Mouse (Mus musculus) testis, adult 2 months (tissue): Measurements from ENCODE around the gene Rab40c. TPM values are rescaled to one million over a fixed set of nuclear protein-coding genes. Genes with fewer than 3 reads are reported as not detected.

Experiments
- H3K27ac ChIP-seq: fragments of 200-500 bp; 2 replicates; pipeline ENCODE4 v1.5.1; 2012; ENCODE audit warnings: low read depth, low read length; ENCODE audit not compliant: control insufficient read depth, insufficient read depth
- H3K27me3 ChIP-seq: fragments of 200-500 bp; 2 replicates; pipeline ENCODE4 v1.6.1; 2012; ENCODE audit warnings: mild to moderate bottlenecking, low read length, moderate library complexity; ENCODE audit not compliant: control insufficient read depth, insufficient read depth
- H3K36me3 ChIP-seq: fragments of 200-500 bp; 2 replicates; pipeline ENCODE4 v1.6.1; 2012; ENCODE audit warnings: mild to moderate bottlenecking, low read length; ENCODE audit not compliant: control insufficient read depth, insufficient read depth
- H3K4me1 ChIP-seq: fragments of 200-500 bp; 2 replicates; pipeline ENCODE4 v1.6.1; 2012; ENCODE audit warnings: low read length; ENCODE audit not compliant: control insufficient read depth, insufficient read depth
- H3K4me3 ChIP-seq: fragments of 200-500 bp; 2 replicates; pipeline ENCODE4 v1.5.1; 2012; ENCODE audit warnings: low read depth, mild to moderate bottlenecking, low read length, moderate library complexity, mixed read lengths; ENCODE audit not compliant: control insufficient read depth
- CTCF ChIP-seq: fragments of 200-500 bp; IDR thresholded peaks from 2 replicates; pipeline ENCODE4 v1.5.1; 2012; ENCODE audit warnings: low read depth, mild to moderate bottlenecking, inconsistent platforms, low read length, moderate library complexity; ENCODE audit not compliant: control insufficient read depth, insufficient read depth, insufficient replicate concordance
- POLR2A ChIP-seq: fragments of 200-500 bp; IDR thresholded peaks from 2 replicates; pipeline ENCODE4 v1.6.1; 2012; ENCODE audit warnings: low read depth, mild to moderate bottlenecking, inconsistent platforms, low read length, moderate library complexity; ENCODE audit not compliant: control insufficient read depth
- polyA plus RNA-seq: library from polyadenylated mRNA; depleted of rRNA; stranded (reverse); fragments of >200 nt; gene quantifications from 2 replicates; pipeline ENCODE4 v1.2.3, GENCODE M21; 2012

The Rab40c gene
- polyA plus RNA-seq, 1 experiment, result 31.9 TPM

- TF ChIP-seq CTCF (no peak), POLR2A (no peak)
- H3K27ac ChIP-seq, result no peak overlapping the region
- H3K36me3 ChIP-seq, result no peaks in the 10 kb centered on the region
- H3K27me3 ChIP-seq, result no peaks in the 10 kb centered on the region
- H3K4me1 ChIP-seq, result peaks cover 17% of the 10 kb centered on the region
- no peak overlapping the region for H3K4me3 ChIP-seq
Observed at GRCm38 (mm10) chr17:25869498-25869897, 50.0 kb downstream of the Rab40c start.

GRCm38 (mm10) chr17:25868601-25869191, 50.8 kb downstream of the Rab40c start, which contains the start of gene Mcrip2:
Mcrip2 (minus strand) TSS chr17:25868764.
- peak within 1 kb of the TSS; percentile 73 for H3K27ac ChIP-seq
- H3K36me3 ChIP-seq, result no peaks in the 10 kb centered on the region
- no peaks in the 10 kb centered on the region for H3K27me3 ChIP-seq
- TF ChIP-seq CTCF, result no peak
- TF ChIP-seq POLR2A, result peak; percentile 43; the same call in 1 of the 2 replicates
- H3K4me3 ChIP-seq, result peak within 1 kb of the TSS; percentile 80
- peaks cover 12% of the 10 kb centered on the region for H3K4me1 ChIP-seq

- Histone ChIP-seq H3K4me3 (peak overlapping the region; percentile 80), H3K27ac (peak overlapping the region; percentile 73), H3K4me1 (peaks cover 9% of the 10 kb centered on the region), H3K27me3 (no peaks in the 10 kb centered on the region), H3K36me3 (no peaks in the 10 kb centered on the region)
- TF ChIP-seq CTCF (no peak), POLR2A (no peak)
Observed at GRCm38 (mm10) chr17:25867836-25868600, 51.5 kb downstream of the Rab40c start.

GRCm38 (mm10) chr17:25867509-25867835, 52.1 kb downstream of the Rab40c start:
- Histone ChIP-seq H3K36me3 (no peaks in the 10 kb centered on the region), H3K4me3 (peak overlapping the region; percentile 80), H3K27ac (peak overlapping the region; percentile 73), H3K27me3 (no peaks in the 10 kb centered on the region), H3K4me1 (peaks cover 6% of the 10 kb centered on the region)
- TF ChIP-seq CTCF (no peak), POLR2A (no peak)

- no peak overlapping the region for H3K4me3 ChIP-seq
- TF ChIP-seq CTCF, result no peak
- no peak for TF ChIP-seq POLR2A
- H3K27me3 ChIP-seq, result no peaks in the 10 kb centered on the region
- 0 out of 2 replicates have a peak overlapping the region, but pooled peaks have one; percentile 18 for H3K27ac ChIP-seq
- H3K4me1 ChIP-seq, result peaks cover 7% of the 10 kb centered on the region
- H3K36me3 ChIP-seq, result no peaks in the 10 kb centered on the region
Observed at GRCm38 (mm10) chr17:25866172-25866571, 53.4 kb downstream of the Rab40c start.

- no peak for TF ChIP-seq CTCF
- no peak for TF ChIP-seq POLR2A
- peaks cover 13% of the 10 kb centered on the region for H3K4me1 ChIP-seq
Observed at GRCm38 (mm10) chr17:25865288-25865687, 54.2 kb downstream of the Rab40c start.

GRCm38 (mm10) chr17:25864311-25864710, 55.2 kb downstream of the Rab40c start:
- H3K4me3 ChIP-seq, result no peak overlapping the region
- no peaks in the 10 kb centered on the region for H3K36me3 ChIP-seq
- H3K27ac ChIP-seq, result no peak overlapping the region
- peaks cover 13% of the 10 kb centered on the region for H3K4me1 ChIP-seq
- TF ChIP-seq POLR2A (no peak), CTCF (no peak)
- no peaks in the 10 kb centered on the region for H3K27me3 ChIP-seq

More at GRCm38 (mm10) chr17:25865288-25865687, 54.2 kb downstream of the Rab40c start:
- no peaks in the 10 kb centered on the region for H3K27me3 ChIP-seq
- H3K27ac ChIP-seq, result no peak overlapping the region
- no peaks in the 10 kb centered on the region for H3K36me3 ChIP-seq
- no peak overlapping the region for H3K4me3 ChIP-seq
